Mouse (Mus musculus) large intestine, adult 2 months (tissue): ENCODE results near the gene Pdcd1lg2. TPM values are rescaled to one million over a fixed set of nuclear protein-coding genes. Genes with fewer than 3 reads are reported as not detected.

ENCODE experiments used
- DNase-seq: peaks from one replicate; pipeline ENCODE4 v3.0.0-alpha.2; 2012; ENCODE audit warnings: low read depth, low spot score
- WGBS: fragments of 180-500 bp; shearing (Covaris S2); methylation state at CpG from one replicate; pipeline ENCODE4 v1.1.7; 2018; 5-methylcytosine and 5-hydroxymethylcytosine counted together
- polyA plus RNA-seq: library from polyadenylated mRNA; depleted of rRNA; stranded (reverse); fragments of >200 nt; gene quantifications from 2 replicates; pipeline ENCODE4 v1.2.3, GENCODE M21; 2012

Gene Pdcd1lg2
- polyA plus RNA-seq, 1 experiment = 0.45 TPM

DNA sequence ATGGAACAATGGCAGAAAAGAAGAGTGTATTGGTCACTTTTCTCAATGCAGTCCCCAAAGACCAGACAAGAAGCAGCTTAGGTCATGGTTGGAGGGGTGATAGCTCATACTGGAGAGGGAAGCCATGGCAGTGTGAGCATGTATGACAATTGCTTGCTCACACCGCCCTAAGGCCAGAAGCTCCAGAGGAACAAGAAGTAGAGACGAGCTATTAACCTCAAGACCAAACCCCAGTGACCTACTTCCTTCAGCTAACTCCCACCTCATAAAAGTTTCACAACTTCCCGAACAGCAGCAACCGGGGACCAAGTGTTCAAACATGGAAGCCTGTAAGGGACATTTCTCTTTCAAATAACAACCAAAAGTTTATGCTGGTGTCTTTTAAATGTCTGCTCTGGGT is 51.7 kb downstream of the Pdcd1lg2 start:
- 18% methylated on average over 4 of the region's 4 CpGs for WGBS
- no peak for DNase-seq

- WGBS = 95% methylated on average over 7 of the region's 7 CpGs
- DNase-seq = no peak
These were observed 53.1 kb downstream of the Pdcd1lg2 start for GRCm38 (mm10) chr19:29463645-29464395.

DNA sequence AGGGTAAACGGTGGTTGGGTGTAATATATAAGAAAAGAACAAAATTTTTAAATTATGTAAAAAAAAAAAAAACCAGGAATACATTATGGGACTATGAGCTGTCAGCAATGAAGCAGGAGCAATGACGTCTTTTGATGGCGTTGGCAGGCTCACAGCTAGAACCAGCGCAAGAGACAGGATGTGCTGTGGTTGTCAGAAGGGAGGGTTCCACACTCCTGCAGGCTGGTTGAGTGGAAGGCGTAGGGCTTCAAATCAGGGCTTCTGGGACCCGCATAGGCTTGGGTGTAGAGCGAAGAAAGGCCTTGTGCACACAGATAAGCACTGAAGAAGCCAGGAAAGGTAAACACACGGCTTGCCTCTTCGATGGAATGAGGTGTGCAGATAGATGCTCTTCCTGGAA is 56.1 kb downstream of the Pdcd1lg2 start:
- no peak for DNase-seq
- 78% methylated on average over 9 of the region's 9 CpGs for WGBS

DNA sequence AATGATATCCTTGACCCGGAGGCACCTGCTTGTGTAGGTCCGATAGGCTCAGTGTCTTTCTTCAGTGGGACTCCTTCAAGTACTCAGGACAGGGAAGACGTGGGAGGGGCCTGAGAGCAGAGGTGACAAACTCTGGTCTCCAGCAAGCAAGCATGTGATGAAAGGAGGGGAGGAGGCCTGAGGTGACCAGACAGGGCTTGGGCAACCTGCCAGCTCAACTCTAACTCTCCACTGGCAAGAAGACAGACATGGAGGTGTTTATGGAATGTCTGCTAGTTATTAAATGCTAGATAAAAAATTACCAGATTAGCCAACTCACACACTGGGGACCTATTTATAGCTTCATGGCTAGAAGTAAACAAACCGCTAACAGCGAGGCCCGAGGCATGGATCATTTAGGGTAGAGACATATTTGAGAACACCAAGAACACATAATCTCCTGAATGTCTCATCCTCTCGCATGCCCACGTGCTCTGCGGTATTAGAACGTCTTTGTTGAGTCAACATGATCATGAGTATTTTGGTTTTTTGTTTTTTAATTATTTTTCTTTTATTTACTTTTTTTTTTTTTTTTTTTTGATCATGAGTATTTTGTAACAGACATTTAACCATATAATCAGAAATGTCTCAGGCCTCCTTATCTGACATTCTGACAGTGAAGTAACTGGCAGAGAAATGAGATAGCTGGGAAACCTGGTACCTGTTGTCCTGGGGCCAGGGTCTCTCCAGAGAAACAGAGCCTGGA is 58.4 kb downstream of the Pdcd1lg2 start:
- 60% methylated on average over 10 of the region's 10 CpGs for WGBS
- DNase-seq = no peak

GRCm38 (mm10) chr19:29469686-29470254 is 59.1 kb downstream of the Pdcd1lg2 start:
- WGBS = 96% methylated on average over 2 of the region's 2 CpGs
- no peak for DNase-seq

GRCm38 (mm10) chr19:29470652-29471051 is 59.9 kb downstream of the Pdcd1lg2 start:
- DNase-seq = no peak
- 11% methylated on average over 4 of the region's 4 CpGs for WGBS

GRCm38 (mm10) chr19:29472424-29472823 is 61.7 kb downstream of the Pdcd1lg2 start:
- 42% methylated on average over 8 of the region's 8 CpGs for WGBS
- DNase-seq = no peak

GRCm38 (mm10) chr19:29472946-29473345 is 62.2 kb downstream of the Pdcd1lg2 start:
- WGBS = 57% methylated on average over 5 of the region's 5 CpGs
- no peak for DNase-seq

- DNase-seq = no peak
- WGBS = 39% methylated on average over 2 of the region's 2 CpGs
These were observed 64.1 kb downstream of the Pdcd1lg2 start for GRCm38 (mm10) chr19:29474803-29475202.

GRCm38 (mm10) chr19:29475210-29475620 is 64.5 kb downstream of the Pdcd1lg2 start:
- WGBS = 21% methylated on average over 4 of the region's 4 CpGs
- peak; percentile 77 for DNase-seq

DNA sequence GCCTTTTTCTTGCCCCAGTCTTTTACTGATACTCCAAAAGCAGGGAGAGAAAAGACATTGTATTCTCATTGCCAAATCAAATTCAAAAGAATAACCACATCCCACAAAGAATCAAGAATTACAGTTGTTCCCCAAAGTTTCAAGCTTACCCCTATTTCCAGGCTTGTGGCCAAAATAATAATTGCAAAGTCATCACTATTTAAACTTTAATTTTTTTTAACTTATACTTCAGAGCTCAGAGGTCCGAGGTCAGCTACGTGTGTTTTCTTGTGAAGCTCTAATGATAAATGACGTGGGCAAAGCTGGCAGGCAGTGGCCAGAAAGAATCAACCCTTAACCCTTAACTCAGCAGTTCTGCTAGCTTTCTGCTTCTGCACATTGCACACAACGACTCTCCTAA is 67.9 kb downstream of the Pdcd1lg2 start:
- WGBS = 19% methylated on average over 4 of the region's 4 CpGs
- no peak for DNase-seq

GRCm38 (mm10) chr19:29481578-29481977 is 70.9 kb downstream of the Pdcd1lg2 start:
- WGBS = 73% methylated on average over 6 of the region's 6 CpGs

GRCm38 (mm10) chr19:29482148-29482547 is 71.4 kb downstream of the Pdcd1lg2 start:
- WGBS = 91% methylated on average over 5 of the region's 5 CpGs
- DNase-seq = no peak

More at GRCm38 (mm10) chr19:29481578-29481977, 70.9 kb downstream of the Pdcd1lg2 start:
- no peak for DNase-seq

GRCm38 (mm10) chr19:29482637-29483036 is 71.9 kb downstream of the Pdcd1lg2 start:
- DNase-seq = no peak

DNA sequence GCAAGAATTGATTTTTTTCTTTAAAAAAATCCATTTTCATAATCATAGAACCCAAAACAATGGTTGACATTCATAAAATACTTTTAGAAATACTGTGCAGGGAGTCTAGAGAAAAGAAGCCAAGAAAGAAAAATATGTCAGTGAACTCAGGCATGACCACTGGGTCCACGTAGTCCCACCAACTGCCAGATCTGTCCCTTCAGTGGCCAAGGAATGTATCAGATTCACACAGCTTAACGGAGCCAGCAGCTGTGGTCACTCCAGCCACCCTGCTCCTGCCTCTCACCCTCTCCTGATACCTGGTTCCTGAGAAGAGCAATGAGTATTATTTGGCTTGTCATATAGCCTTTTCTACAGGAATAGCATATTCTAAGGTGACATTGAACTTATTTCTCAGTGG is 72.7 kb downstream of the Pdcd1lg2 start:
- no peak for DNase-seq
- 78% methylated on average over 2 of the region's 2 CpGs for WGBS

More at GRCm38 (mm10) chr19:29482637-29483036, 71.9 kb downstream of the Pdcd1lg2 start:
- WGBS = 74% methylated on average over 3 of the region's 3 CpGs

GRCm38 (mm10) chr19:29484537-29484936 is 73.8 kb downstream of the Pdcd1lg2 start:
- 41% methylated on average over 2 of the region's 2 CpGs for WGBS
- DNase-seq = no peak

DNA sequence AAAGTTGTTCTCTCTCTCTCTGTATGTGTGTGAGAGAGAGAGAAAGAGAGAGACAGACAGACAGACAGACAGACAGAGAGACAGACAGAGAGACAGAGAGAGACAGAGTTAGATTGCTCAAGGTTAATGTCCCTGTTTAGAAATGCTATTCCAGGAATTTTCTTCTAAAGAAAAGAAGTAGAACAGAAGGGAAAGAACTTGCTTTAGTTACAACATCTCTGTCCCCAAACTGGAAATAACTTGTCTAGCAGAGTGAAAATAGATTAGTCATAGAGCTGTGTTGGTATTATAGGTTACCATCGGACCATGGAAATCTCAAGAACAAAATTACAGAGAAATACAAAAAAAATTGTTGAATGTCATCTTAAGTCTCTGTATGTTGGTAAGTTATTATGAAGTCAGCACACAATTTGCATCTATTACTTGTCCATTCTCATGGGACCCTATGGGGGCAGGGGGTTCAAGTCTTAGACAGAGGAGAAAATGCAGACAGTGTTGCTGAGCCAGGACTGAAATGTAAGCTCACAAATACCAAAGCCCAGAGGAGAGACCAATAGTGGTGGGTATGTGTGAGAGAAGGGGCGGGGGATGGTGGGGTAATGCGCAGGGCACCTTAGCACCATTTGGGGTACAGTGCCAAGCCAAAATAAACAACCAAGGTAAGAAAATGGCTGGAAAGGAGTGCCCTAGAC is 74.7 kb downstream of the Pdcd1lg2 start:
- DNase-seq = no peak
- WGBS = 86% methylated on average over 3 of the region's 3 CpGs

- no peak for DNase-seq
- 88% methylated on average over 7 of the region's 7 CpGs for WGBS
These were observed 76.0 kb downstream of the Pdcd1lg2 start for GRCm38 (mm10) chr19:29486545-29487206.

DNA sequence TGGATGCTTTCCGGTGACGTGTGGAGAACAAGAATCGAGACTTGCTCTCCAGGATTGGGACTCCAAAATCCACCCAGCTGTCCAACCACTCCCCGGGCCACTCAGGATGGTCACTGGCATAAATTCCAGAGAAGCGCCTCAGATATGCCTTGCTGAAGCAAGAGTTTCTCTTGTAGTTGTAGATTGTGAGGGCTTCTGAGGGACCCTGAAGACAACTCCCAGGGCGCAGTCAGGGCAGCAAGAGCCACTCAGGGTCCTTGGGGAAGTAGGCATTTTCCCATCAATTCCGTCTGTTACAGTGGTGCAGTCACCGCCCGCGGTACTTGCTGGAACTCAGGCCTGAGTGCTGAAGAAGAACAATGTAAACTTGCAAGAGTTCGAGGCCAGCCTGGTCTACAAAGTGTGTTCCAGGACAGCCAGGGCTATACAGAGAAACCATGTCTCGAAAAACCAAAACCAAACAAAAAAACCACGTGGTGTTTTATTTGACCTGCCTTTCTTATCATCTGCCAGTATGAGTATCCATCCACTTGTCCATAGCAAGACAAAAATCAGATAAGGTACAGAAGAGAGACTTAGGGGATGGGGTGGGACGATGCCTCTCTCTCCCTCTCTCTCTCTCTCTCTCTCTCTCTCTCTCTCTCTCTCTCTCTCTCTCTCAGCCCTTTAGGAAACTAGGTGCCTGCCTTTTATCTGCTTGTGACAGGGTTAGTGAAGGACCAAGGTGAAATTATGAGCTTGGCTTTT is 76.8 kb downstream of the Pdcd1lg2 start:
- DNase-seq = no peak
- 85% methylated on average over 14 of the region's 14 CpGs for WGBS
